Comparison of ENCODE assay signal across 11 mouse cellular contexts in the genomic region with DNA sequence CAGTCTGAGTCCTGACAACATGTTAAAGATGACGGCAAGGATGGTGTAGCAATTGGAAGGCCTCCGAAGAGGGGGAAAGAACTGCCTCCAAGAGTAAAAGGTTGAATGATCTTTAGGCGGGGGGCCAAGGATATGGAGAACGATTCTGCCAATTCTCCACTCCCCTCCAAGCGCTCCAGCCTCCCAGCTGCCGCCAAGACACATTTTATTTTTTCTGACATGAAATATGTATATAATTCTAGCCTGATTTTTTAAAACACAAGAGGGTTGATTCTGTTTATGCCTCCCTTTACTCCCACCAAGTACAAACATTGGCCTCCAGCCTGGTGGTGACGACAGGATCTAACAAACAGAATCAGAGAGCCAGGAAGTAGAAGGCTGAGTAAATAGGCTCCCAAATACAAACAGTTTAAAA.
DNase-seq lines count a peak whose midpoint lies in the region; ATAC-seq and TF ChIP-seq lines count a peak whose summit lies in the region.
"Had no signal": no experiment of that assay in that cellular context is flagged by ENCODE, and none has a peak within 500 bp of the region (broad histone marks: within the 10 kb centered on the region; RNA-seq: fewer than 3 reads in every experiment).

No protein-coding gene starts in this region.

- no peak overlapping the region for H3K27ac ChIP-seq in forebrain, embryonic 13.5 days
- no peak overlapping the region for H3K27ac ChIP-seq in forebrain, embryonic 15.5 days (replicated peaks)
- no peak overlapping the region for H3K27ac ChIP-seq in limb, embryonic 14.5 days (replicated peaks; ENCODE audit: low read depth, low read length)
- H3K27ac ChIP-seq in limb, embryonic 10.5 days = no peak overlapping the region
- H3K27ac ChIP-seq in stomach, embryonic 14.5 days (ENCODE audit: low read length) = peak overlapping the region; percentile 29; the same call in 1 of the 2 replicates
- H3K27ac ChIP-seq: liver, embryonic 12.5 days had no signal

- no peak overlapping the region for H3K4me3 ChIP-seq in forebrain, embryonic 13.5 days
- H3K4me3 ChIP-seq in forebrain, embryonic 15.5 days = no peak overlapping the region
- no peak overlapping the region for H3K4me3 ChIP-seq in limb, embryonic 14.5 days (replicated peaks; ENCODE audit: low read length)
- no peak overlapping the region for H3K4me3 ChIP-seq in limb, embryonic 10.5 days
- no peak overlapping the region for H3K4me3 ChIP-seq in stomach, embryonic 14.5 days (ENCODE audit: low read depth, low read length)
- H3K4me3 ChIP-seq: liver, embryonic 12.5 days; myocyte had no signal

- no peaks in the 10 kb centered on the region for H3K4me1 ChIP-seq in forebrain, embryonic 13.5 days
- H3K4me1 ChIP-seq in forebrain, embryonic 15.5 days = no peaks in the 10 kb centered on the region
- no peaks in the 10 kb centered on the region for H3K4me1 ChIP-seq in limb, embryonic 14.5 days (ENCODE audit: control insufficient read depth, insufficient read depth, low read length)
- H3K4me1 ChIP-seq in limb, embryonic 10.5 days = no peaks in the 10 kb centered on the region
- no peaks in the 10 kb centered on the region for H3K4me1 ChIP-seq in stomach, embryonic 14.5 days (ENCODE audit: control insufficient read depth, insufficient read depth, low read length)
- H3K4me1 ChIP-seq: liver, embryonic 12.5 days had no signal

- no peaks in the 10 kb centered on the region for H3K27me3 ChIP-seq in forebrain, embryonic 13.5 days
- no peaks in the 10 kb centered on the region for H3K27me3 ChIP-seq in forebrain, embryonic 15.5 days
- H3K27me3 ChIP-seq in limb, embryonic 14.5 days (ENCODE audit: control insufficient read depth, insufficient read depth, low read length) = no peaks in the 10 kb centered on the region
- no peaks in the 10 kb centered on the region for H3K27me3 ChIP-seq in limb, embryonic 10.5 days (ENCODE audit: low read depth, poor library complexity, severe bottlenecking)
- no peaks in the 10 kb centered on the region for H3K27me3 ChIP-seq in stomach, embryonic 14.5 days (ENCODE audit: control insufficient read depth, insufficient read depth, low read length)
- H3K27me3 ChIP-seq: liver, embryonic 12.5 days had no signal

- no peaks in the 10 kb centered on the region for H3K36me3 ChIP-seq in forebrain, embryonic 13.5 days (ENCODE audit: poor library complexity, severe bottlenecking)
- no peaks in the 10 kb centered on the region for H3K36me3 ChIP-seq in forebrain, embryonic 15.5 days
- H3K36me3 ChIP-seq in limb, embryonic 14.5 days (ENCODE audit: control insufficient read depth, insufficient read depth, low read length) = no peaks in the 10 kb centered on the region
- no peaks in the 10 kb centered on the region for H3K36me3 ChIP-seq in limb, embryonic 10.5 days
- no peaks in the 10 kb centered on the region for H3K36me3 ChIP-seq in stomach, embryonic 14.5 days (ENCODE audit: control insufficient read depth, insufficient read depth, low read length)
- H3K36me3 ChIP-seq: liver, embryonic 12.5 days had no signal

- DNase-seq in limb, embryonic 14.5 days (ENCODE audit: low spot score) = peak; percentile 72
- DNase-seq in limb, embryonic 10.5 days (ENCODE audit: low spot score) = no peak
- DNase-seq in heart, postnatal 4 days = peak; percentile 42
- DNase-seq in thymus, postnatal 4 days = no peak
- DNase-seq: layer of hippocampus, adult 9-11 months had no signal

- H3K9ac ChIP-seq in forebrain, embryonic 13.5 days = no peak overlapping the region
- H3K9ac ChIP-seq in forebrain, embryonic 15.5 days (replicated peaks) = no peak overlapping the region
- H3K9ac ChIP-seq in limb, embryonic 14.5 days (ENCODE audit: low read depth, low read length, severe bottlenecking) = no peak overlapping the region
- H3K9ac ChIP-seq in stomach, embryonic 14.5 days (replicated peaks; ENCODE audit: low read depth, low read length) = no peak overlapping the region
- H3K9ac ChIP-seq: liver, embryonic 12.5 days had no signal

- no peaks in the 10 kb centered on the region for H3K9me3 ChIP-seq in forebrain, embryonic 13.5 days (replicated peaks)
- no peaks in the 10 kb centered on the region for H3K9me3 ChIP-seq in forebrain, embryonic 15.5 days
- no peaks in the 10 kb centered on the region for H3K9me3 ChIP-seq in limb, embryonic 14.5 days (ENCODE audit: control insufficient read depth, low read length)
- H3K9me3 ChIP-seq in limb, embryonic 10.5 days (replicated peaks) = no peaks in the 10 kb centered on the region
- H3K9me3 ChIP-seq in stomach, embryonic 14.5 days (ENCODE audit: control insufficient read depth, low read depth, low read length) = no peaks in the 10 kb centered on the region; the same call in 1 of the 2 replicates
- H3K9me3 ChIP-seq: liver, embryonic 12.5 days had no signal

- no peak overlapping the region for H3K4me2 ChIP-seq in forebrain, embryonic 13.5 days
- H3K4me2 ChIP-seq in forebrain, embryonic 15.5 days (replicated peaks) = no peak overlapping the region
- H3K4me2 ChIP-seq in limb, embryonic 14.5 days (replicated peaks; ENCODE audit: low read depth, low read length, severe bottlenecking) = no peak overlapping the region
- H3K4me2 ChIP-seq in stomach, embryonic 14.5 days (replicated peaks; ENCODE audit: low read depth, low read length) = no peak overlapping the region
- H3K4me2 ChIP-seq: liver, embryonic 12.5 days had no signal

- WGBS in forebrain, embryonic 13.5 days = 84% methylated on average over 7 of the region's 7 CpGs
- 69% methylated on average over 7 of the region's 7 CpGs for WGBS in forebrain, embryonic 15.5 days
- 74% methylated on average over 7 of the region's 7 CpGs for WGBS in limb, embryonic 14.5 days
- WGBS in limb, embryonic 10.5 days = 83% methylated on average over 7 of the region's 7 CpGs
- 32% methylated on average over 7 of the region's 7 CpGs for WGBS in stomach, embryonic 14.5 days

- peak; percentile 59; the same call in 1 of the 2 replicates for ATAC-seq in forebrain, embryonic 13.5 days
- ATAC-seq in forebrain, embryonic 15.5 days (replicated peaks) = no peak; the same call in 1 of the 2 replicates
- ATAC-seq in limb, embryonic 14.5 days (ENCODE audit: low FRiP score, low read depth) = no peak; the same call in 1 of the 2 replicates
- peak; percentile 49; the same call in 1 of the 2 replicates for ATAC-seq in stomach, embryonic 14.5 days (ENCODE audit: insufficient number of reproducible peaks, insufficient read depth, low FRiP score, low read depth)
- no peak for ATAC-seq in erythroid progenitor cell, adult 5-6 weeks (replicated peaks; ENCODE audit: low FRiP score, poor library complexity, severe bottlenecking)
- ATAC-seq: liver, embryonic 12.5 days had no signal

- TF ChIP-seq POLR2A in limb, embryonic 14.5 days (IDR thresholded peaks at IDR 0.05; ENCODE audit: borderline replicate concordance, extremely low read depth, insufficient read depth, insufficient read length) = no peak

Comparison
In these comparisons a context has a peak if more than half of its experiments do, and no peak if none do; other contexts are left out.
1. ATAC-seq: peak in forebrain, embryonic 13.5 days (single experiment) and stomach, embryonic 14.5 days (single experiment); none in forebrain, embryonic 15.5 days (single experiment), limb, embryonic 14.5 days (single experiment) and erythroid progenitor cell, adult 5-6 weeks (single experiment).
2. DNase-seq: peak in limb, embryonic 14.5 days (single experiment) and heart, postnatal 4 days (single experiment); none in limb, embryonic 10.5 days (single experiment) and thymus, postnatal 4 days (single experiment).